24 mouse cellular contexts compared by ENCODE assay signal in genomic region chr2:91044727-91045126, GRCm38 (mm10). TPM values are rescaled to one million over a fixed set of nuclear protein-coding genes. Genes with fewer than 3 reads are reported as not detected.
DNase-seq lines count a peak whose midpoint lies in the region; ATAC-seq and TF ChIP-seq lines count a peak whose summit lies in the region.
"Had no signal": no experiment of that assay in that cellular context is flagged by ENCODE, and none has a peak within 500 bp of the region (broad histone marks: within the 10 kb centered on the region; RNA-seq: fewer than 3 reads in every experiment).

No protein-coding gene starts in this region.

- 82% methylated on average over 13 of the region's 13 CpGs for WGBS in forebrain, embryonic 10.5 days
- 83% methylated on average over 13 of the region's 13 CpGs for WGBS in forebrain, postnatal 0 days
- 89% methylated on average over 13 of the region's 13 CpGs for WGBS in hindbrain, embryonic 14.5 days
- 81% methylated on average over 13 of the region's 13 CpGs for WGBS in hindbrain, embryonic 12.5 days
- 79% methylated on average over 13 of the region's 13 CpGs for WGBS in limb, embryonic 10.5 days

- H3K36me3 ChIP-seq in forebrain, embryonic 10.5 days (replicated peaks): no peaks in the 10 kb centered on the region
- no peaks in the 10 kb centered on the region for H3K36me3 ChIP-seq in forebrain, postnatal 0 days (ENCODE audit: insufficient read depth)
- H3K36me3 ChIP-seq in hindbrain, embryonic 14.5 days (replicated peaks; ENCODE audit: control insufficient read depth, insufficient read depth): no peaks in the 10 kb centered on the region
- no peaks in the 10 kb centered on the region for H3K36me3 ChIP-seq in hindbrain, embryonic 12.5 days
- H3K36me3 ChIP-seq in limb, embryonic 10.5 days: no peaks in the 10 kb centered on the region
- H3K36me3 ChIP-seq: forebrain, embryonic 12.5 days; heart, embryonic 12.5 days; kidney, embryonic 15.5 days; limb, embryonic 15.5 days; neural tube, embryonic 15.5 days; stomach, embryonic 15.5 days had no signal

- H3K4me3 ChIP-seq in forebrain, embryonic 10.5 days: no peak overlapping the region
- H3K4me3 ChIP-seq in forebrain, postnatal 0 days (ENCODE audit: low read depth, low read length): no peak overlapping the region
- H3K4me3 ChIP-seq in hindbrain, embryonic 14.5 days (replicated peaks; ENCODE audit: low read length): no peak overlapping the region
- H3K4me3 ChIP-seq in hindbrain, embryonic 12.5 days: no peak overlapping the region
- no peak overlapping the region for H3K4me3 ChIP-seq in limb, embryonic 10.5 days
- H3K4me3 ChIP-seq: forebrain, embryonic 12.5 days; heart, embryonic 12.5 days; kidney, embryonic 15.5 days; limb, embryonic 15.5 days; neural tube, embryonic 15.5 days; stomach, embryonic 15.5 days had no signal

- peaks cover 31% of the 10 kb centered on the region for H3K4me1 ChIP-seq in forebrain, embryonic 10.5 days
- no peaks in the 10 kb centered on the region for H3K4me1 ChIP-seq in forebrain, postnatal 0 days (ENCODE audit: insufficient read depth)
- H3K4me1 ChIP-seq in hindbrain, embryonic 14.5 days (replicated peaks; ENCODE audit: control insufficient read depth, insufficient read depth, low read length): no peaks in the 10 kb centered on the region
- H3K4me1 ChIP-seq in hindbrain, embryonic 12.5 days: peaks cover 6% of the 10 kb centered on the region; the same call in 1 of the 2 replicates
- H3K4me1 ChIP-seq in limb, embryonic 10.5 days: peaks cover 21% of the 10 kb centered on the region
- H3K4me1 ChIP-seq: forebrain, embryonic 12.5 days; limb, embryonic 15.5 days; neural tube, embryonic 15.5 days had no signal

- H3K9ac ChIP-seq in forebrain, postnatal 0 days: no peak overlapping the region
- no peak overlapping the region for H3K9ac ChIP-seq in hindbrain, embryonic 14.5 days
- no peak overlapping the region for H3K9ac ChIP-seq in hindbrain, embryonic 12.5 days
- H3K9ac ChIP-seq: forebrain, embryonic 12.5 days; heart, embryonic 12.5 days; kidney, embryonic 15.5 days; limb, embryonic 15.5 days; liver, embryonic 14.5 days; lung, embryonic 14.5 days; neural tube, embryonic 15.5 days; stomach, embryonic 15.5 days had no signal

- H3K9me3 ChIP-seq in forebrain, embryonic 10.5 days: no peaks in the 10 kb centered on the region
- H3K9me3 ChIP-seq in forebrain, postnatal 0 days (ENCODE audit: low read length): no peaks in the 10 kb centered on the region
- no peaks in the 10 kb centered on the region for H3K9me3 ChIP-seq in hindbrain, embryonic 14.5 days (ENCODE audit: control insufficient read depth, low read length)
- no peaks in the 10 kb centered on the region for H3K9me3 ChIP-seq in hindbrain, embryonic 12.5 days (replicated peaks)
- no peaks in the 10 kb centered on the region for H3K9me3 ChIP-seq in limb, embryonic 10.5 days (replicated peaks)
- H3K9me3 ChIP-seq: forebrain, embryonic 12.5 days; heart, embryonic 12.5 days; kidney, embryonic 15.5 days; limb, embryonic 15.5 days; neural tube, embryonic 15.5 days; stomach, embryonic 15.5 days had no signal

- no peak for DNase-seq in forebrain, embryonic 10.5 days (ENCODE audit: extremely low spot score, low spot score)
- no peak for DNase-seq in forebrain, postnatal 0 days
- DNase-seq in hindbrain, embryonic 14.5 days (ENCODE audit: low spot score): no peak
- peak; percentile 56 for DNase-seq in MN1 (ENCODE audit: low spot score)
- DNase-seq in limb, embryonic 10.5 days (ENCODE audit: low spot score): no peak
- no peak for DNase-seq in cerebellum, postnatal 14 days
- DNase-seq: adrenal gland, postnatal 25 days; cerebellum, adult 8-10 months; heart, postnatal 4 days; lung, embryonic 14.5 days; right cerebral cortex, adult 18-20 months; thymus, adult 2 months had no signal

- no peak overlapping the region for H3K4me2 ChIP-seq in forebrain, postnatal 0 days (ENCODE audit: low read depth)
- H3K4me2 ChIP-seq in hindbrain, embryonic 14.5 days (replicated peaks): no peak overlapping the region
- no peak overlapping the region for H3K4me2 ChIP-seq in hindbrain, embryonic 12.5 days (replicated peaks)
- H3K4me2 ChIP-seq: forebrain, embryonic 12.5 days; heart, embryonic 12.5 days; kidney, embryonic 15.5 days; limb, embryonic 15.5 days; lung, embryonic 14.5 days; neural tube, embryonic 15.5 days; stomach, embryonic 15.5 days had no signal

- no peak for ATAC-seq in forebrain, postnatal 0 days
- 0 out of 2 replicates have a peak, but pooled peaks have one; percentile 21 for ATAC-seq in hindbrain, embryonic 14.5 days (ENCODE audit: low FRiP score)
- ATAC-seq in hindbrain, embryonic 12.5 days (ENCODE audit: low FRiP score): no peak
- ATAC-seq in CD4-positive, CD25-positive, alpha-beta regulatory T cell, adult 4 months: no peak
- ATAC-seq: intestine, postnatal 0 days; midbrain, embryonic 16.5 days had no signal

- TF ChIP-seq CTCF in forebrain, postnatal 0 days (IDR thresholded peaks at IDR 0.05; ENCODE audit: low read depth): no peak

- no peaks in the 10 kb centered on the region for H3K27me3 ChIP-seq in forebrain, embryonic 10.5 days (ENCODE audit: poor library complexity, severe bottlenecking)
- no peaks in the 10 kb centered on the region for H3K27me3 ChIP-seq in forebrain, postnatal 0 days (ENCODE audit: insufficient read depth, low read length)
- no peaks in the 10 kb centered on the region for H3K27me3 ChIP-seq in hindbrain, embryonic 14.5 days (ENCODE audit: control insufficient read depth, insufficient read depth, low read length)
- H3K27me3 ChIP-seq in hindbrain, embryonic 12.5 days: no peaks in the 10 kb centered on the region
- no peaks in the 10 kb centered on the region for H3K27me3 ChIP-seq in limb, embryonic 10.5 days (ENCODE audit: low read depth, poor library complexity, severe bottlenecking)
- H3K27me3 ChIP-seq: forebrain, embryonic 12.5 days; heart, embryonic 12.5 days; kidney, embryonic 15.5 days; limb, embryonic 15.5 days; neural tube, embryonic 15.5 days; stomach, embryonic 15.5 days had no signal

- peak overlapping the region; percentile 49 for H3K27ac ChIP-seq in forebrain, embryonic 10.5 days
- H3K27ac ChIP-seq in forebrain, postnatal 0 days (ENCODE audit: low read depth, low read length): no peak overlapping the region
- no peak overlapping the region for H3K27ac ChIP-seq in hindbrain, embryonic 14.5 days
- H3K27ac ChIP-seq in hindbrain, embryonic 12.5 days: no peak overlapping the region
- peak overlapping the region; percentile 46; the same call in 1 of the 2 replicates for H3K27ac ChIP-seq in limb, embryonic 10.5 days
- H3K27ac ChIP-seq: forebrain, embryonic 12.5 days; limb, embryonic 15.5 days; liver, embryonic 14.5 days; neural tube, embryonic 15.5 days; stomach, embryonic 15.5 days had no signal

RNA-seq across cellular contexts. Expression of gene Psmc3, which starts 9.1 kb away (rescaled TPM):
- 361 TPM in 2 replicates for polyA plus RNA-seq in forebrain, embryonic 10.5 days (2016; fragmentation: Nextera tagmentation; extraction: Ambion mirVana)
- total RNA-seq in forebrain, postnatal 0 days (2014; rRNA removed): 184 and 255 TPM in 2 replicates
- 242 and 253 TPM in 2 replicates for polyA plus RNA-seq in forebrain, postnatal 0 days (2015; fragmentation: Nextera tagmentation; extraction: Ambion mirVana)
- polyA plus RNA-seq in hindbrain, embryonic 14.5 days (2014; fragmentation: Nextera tagmentation; extraction: Ambion mirVana): 237 and 243 TPM in 2 replicates
- 274 and 282 TPM in 2 replicates for polyA plus RNA-seq in hindbrain, embryonic 12.5 days (2016; fragmentation: Nextera tagmentation; extraction: Ambion mirVana)
- 359 and 373 TPM in 2 replicates for polyA plus RNA-seq in limb, embryonic 10.5 days (2016; fragmentation: Nextera tagmentation; extraction: Ambion mirVana)
- 100 to 1,000 TPM; 198 to 201 TPM for polyA plus RNA-seq in CD4-positive, CD25-positive, alpha-beta regulatory T cell, adult 4 months (2017; shearing (Covaris generic))

RNA-seq across cellular contexts. Expression of gene Rapsn, which starts 9.3 kb away (rescaled TPM):
- polyA plus RNA-seq in forebrain, embryonic 10.5 days (2016; fragmentation: Nextera tagmentation; extraction: Ambion mirVana): 4.9 and 5.2 TPM in 2 replicates
- total RNA-seq in forebrain, postnatal 0 days (2014; rRNA removed): 0.38 and 1.2 TPM in 2 replicates
- polyA plus RNA-seq in forebrain, postnatal 0 days (2015; fragmentation: Nextera tagmentation; extraction: Ambion mirVana): 0.93 and 1.1 TPM in 2 replicates
- 0.97 and 1.1 TPM in 2 replicates for polyA plus RNA-seq in hindbrain, embryonic 14.5 days (2014; fragmentation: Nextera tagmentation; extraction: Ambion mirVana)
- 2.5 and 4.1 TPM in 2 replicates for polyA plus RNA-seq in hindbrain, embryonic 12.5 days (2016; fragmentation: Nextera tagmentation; extraction: Ambion mirVana)
- polyA plus RNA-seq in limb, embryonic 10.5 days (2016; fragmentation: Nextera tagmentation; extraction: Ambion mirVana): 0.30 and 1.4 TPM in 2 replicates
- 1 to 10 TPM; 5.4 to 7.7 TPM for polyA plus RNA-seq in CD4-positive, CD25-positive, alpha-beta regulatory T cell, adult 4 months (2017; shearing (Covaris generic))
- total RNA-seq: MEL had no signal

RNA-seq across cellular contexts. Expression of gene Slc39a13, which starts 25.5 kb away (rescaled TPM):
- 17.8 and 17.9 TPM in 2 replicates for polyA plus RNA-seq in forebrain, embryonic 10.5 days (2016; fragmentation: Nextera tagmentation; extraction: Ambion mirVana)
- 25.5 and 26.8 TPM in 2 replicates for total RNA-seq in forebrain, postnatal 0 days (2014; rRNA removed)
- 19.7 and 22.3 TPM in 2 replicates for polyA plus RNA-seq in forebrain, postnatal 0 days (2015; fragmentation: Nextera tagmentation; extraction: Ambion mirVana)
- 27.4 and 27.6 TPM in 2 replicates for polyA plus RNA-seq in hindbrain, embryonic 14.5 days (2014; fragmentation: Nextera tagmentation; extraction: Ambion mirVana)
- polyA plus RNA-seq in hindbrain, embryonic 12.5 days (2016; fragmentation: Nextera tagmentation; extraction: Ambion mirVana): 32.6 and 36.1 TPM in 2 replicates
- polyA plus RNA-seq in limb, embryonic 10.5 days (2016; fragmentation: Nextera tagmentation; extraction: Ambion mirVana): 18.1 and 31.6 TPM in 2 replicates
- 10 to 100 TPM; 33.1 to 55.2 TPM for polyA plus RNA-seq in CD4-positive, CD25-positive, alpha-beta regulatory T cell, adult 4 months (2017; shearing (Covaris generic))

RNA-seq across cellular contexts. Expression of gene Spi1, which starts 37.5 kb away (rescaled TPM):
- 2.8 and 3.1 TPM in 2 replicates for polyA plus RNA-seq in forebrain, embryonic 10.5 days (2016; fragmentation: Nextera tagmentation; extraction: Ambion mirVana)
- 2.2 and 3.9 TPM in 2 replicates for total RNA-seq in forebrain, postnatal 0 days (2014; rRNA removed)
- polyA plus RNA-seq in forebrain, postnatal 0 days (2015; fragmentation: Nextera tagmentation; extraction: Ambion mirVana): 4.7 and 5.1 TPM in 2 replicates
- polyA plus RNA-seq in hindbrain, embryonic 14.5 days (2014; fragmentation: Nextera tagmentation; extraction: Ambion mirVana): 4.1 and 4.3 TPM in 2 replicates
- polyA plus RNA-seq in hindbrain, embryonic 12.5 days (2016; fragmentation: Nextera tagmentation; extraction: Ambion mirVana): 4.2 and 4.6 TPM in 2 replicates
- 2.0 and 2.6 TPM in 2 replicates for polyA plus RNA-seq in limb, embryonic 10.5 days (2016; fragmentation: Nextera tagmentation; extraction: Ambion mirVana)
- polyA plus RNA-seq in CD4-positive, CD25-positive, alpha-beta regulatory T cell, adult 4 months (2017; shearing (Covaris generic)): under 1 TPM in 1 of 2 experiments, not detected in 1; 0.49 TPM

Comparison
In these comparisons a context has a peak if more than half of its experiments do, and no peak if none do; other contexts are left out.
1. H3K27ac ChIP-seq: peak in forebrain, embryonic 10.5 days (single experiment) and limb, embryonic 10.5 days (single experiment); none in forebrain, postnatal 0 days (single experiment), hindbrain, embryonic 14.5 days (single experiment) and hindbrain, embryonic 12.5 days (single experiment).